Mouse (Mus musculus) cerebellum, adult 2 months (tissue): ENCODE data around the gene Hormad2.

Experiments
- CTCF ChIP-seq: fragments of 200-500 bp; IDR thresholded peaks from 2 replicates; pipeline ENCODE4 v1.5.1; 2011; ENCODE audit warnings: low read depth, mild to moderate bottlenecking, control low read depth, low read length, moderate library complexity, borderline replicate concordance; ENCODE audit not compliant: insufficient read depth
- POLR2A ChIP-seq: fragments of 200-500 bp; IDR thresholded peaks from 2 replicates; pipeline ENCODE4 v1.6.1; 2011; ENCODE audit warnings: low read length, control low read depth, borderline replicate concordance; ENCODE audit not compliant: insufficient read depth

- TF ChIP-seq POLR2A (no peak), CTCF (no peak)
Observed at GRCm38 (mm10) chr11:4320876-4321275, 120.0 kb downstream of the Hormad2 start.
